Mouse (Mus musculus) limb, embryonic 15.5 days (tissue): ENCODE results near the gene Ly86. TPM values are rescaled to one million over a fixed set of nuclear protein-coding genes. Genes with fewer than 3 reads are reported as not detected.

Experiments
- ATAC-seq: fragments of 200-750 bp; cut with Nextera tagmentation; 2 replicates; pipeline ENCODE4 v1.8.0; 2017; ENCODE audit warnings: low read depth, moderate TSS enrichment; ENCODE audit not compliant: insufficient number of reproducible peaks, low FRiP score, low TSS enrichment
- H3K27ac ChIP-seq: fragments of 300-500 bp; sonication (generic); 2 replicates; pipeline ENCODE4 v1.5.1; 2015; ENCODE audit warnings: moderate library complexity, mild to moderate bottlenecking, inconsistent platforms
- H3K27me3 ChIP-seq: fragments of 300-500 bp; sonication (generic); 2 replicates; pipeline ENCODE4 v1.6.1; 2015; ENCODE audit warnings: inconsistent platforms
- H3K36me3 ChIP-seq: fragments of 300-500 bp; sonication (generic); 2 replicates; pipeline ENCODE4 v1.6.1; 2015; ENCODE audit warnings: inconsistent platforms
- H3K4me1 ChIP-seq: fragments of 300-500 bp; sonication (generic); 2 replicates; pipeline ENCODE4 v1.6.1; 2015; ENCODE audit warnings: inconsistent platforms
- H3K4me2 ChIP-seq: fragments of 300-500 bp; sonication (generic); 2 replicates; pipeline ENCODE4 v1.6.1; 2015; ENCODE audit warnings: mild to moderate bottlenecking, inconsistent platforms
- H3K4me3 ChIP-seq: fragments of 300-500 bp; sonication (generic); 2 replicates; pipeline ENCODE4 v1.5.1; 2015; ENCODE audit warnings: mild to moderate bottlenecking, inconsistent platforms
- H3K9ac ChIP-seq: fragments of 300-500 bp; sonication (generic); 2 replicates; pipeline ENCODE4 v1.6.1; 2015; ENCODE audit warnings: inconsistent platforms
- H3K9me3 ChIP-seq: fragments of 300-500 bp; sonication (generic); 2 replicates; pipeline ENCODE4 v1.6.1; 2016; ENCODE audit warnings: inconsistent platforms
- WGBS: fragments of 180-500 bp; shearing (Covaris S2); methylation state at CpG from one replicate; pipeline ENCODE4 v1.1.7; 2015; 5-methylcytosine and 5-hydroxymethylcytosine counted together
- polyA plus RNA-seq: library from polyadenylated mRNA; unstranded; fragments of >200 nt; fragmentation: Nextera tagmentation; extraction: Ambion mirVana; gene quantifications from 2 replicates; pipeline ENCODE4 v1.2.1, GENCODE M21; 2015

The Ly86 gene
- 15.3 and 17.8 TPM in 2 replicates for polyA plus RNA-seq

DNA sequence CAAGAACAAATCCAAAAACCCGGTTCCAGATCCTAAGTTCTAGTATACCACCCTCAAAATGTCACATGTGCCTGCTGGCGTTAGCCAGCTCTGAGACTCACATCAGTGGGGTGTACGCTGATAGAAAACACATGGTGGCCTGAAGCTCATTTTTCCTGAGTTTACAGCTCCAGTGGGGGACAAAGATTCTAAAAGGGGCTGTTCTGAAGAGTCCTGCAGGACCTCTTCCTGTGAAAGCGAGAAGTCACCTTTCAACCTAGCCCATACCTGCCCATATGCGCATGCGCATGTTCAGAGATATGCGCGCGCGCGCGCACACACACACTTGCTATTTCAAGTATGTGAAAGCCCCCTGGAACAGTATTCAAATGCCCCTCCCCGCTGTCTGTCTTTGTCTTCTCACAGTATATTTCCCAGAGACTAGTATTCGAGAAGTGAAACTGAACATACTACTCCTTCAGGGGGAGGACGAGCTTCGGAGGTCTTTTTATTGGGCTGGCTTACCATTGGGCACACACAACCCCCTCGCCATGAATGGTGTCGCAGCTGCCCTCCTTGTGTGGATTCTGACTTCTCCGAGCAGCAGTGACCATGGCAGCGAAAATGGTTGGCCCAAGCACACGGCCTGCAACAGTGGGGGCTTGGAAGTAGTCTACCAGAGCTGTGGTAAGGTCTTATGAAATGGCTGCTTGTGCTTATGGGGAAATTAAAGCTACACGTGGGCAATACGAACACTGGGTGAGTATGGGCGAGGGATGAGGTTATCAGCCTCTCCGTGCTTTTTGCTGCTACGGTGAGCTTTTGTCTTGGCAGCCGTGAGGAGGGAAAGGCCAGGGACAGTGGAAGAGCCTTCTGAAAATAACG lies at the start of gene Ly86:
Gene Ly86 (plus strand): TSS at position 300 of the 864 bp plus-strand sequence.
- H3K27ac ChIP-seq, result 0 out of 2 replicates have a peak within 1 kb of the TSS, but pooled peaks have one; percentile 2
- H3K4me1 ChIP-seq, result 0 out of 2 replicates have a peak, but pooled peaks cover 4% of the 10 kb centered on the region
- H3K4me2 ChIP-seq, result no peak within 1 kb of the TSS
- no peaks in the 10 kb centered on the region for H3K27me3 ChIP-seq
- H3K9me3 ChIP-seq, result no peaks in the 10 kb centered on the region
- H3K36me3 ChIP-seq, result no peaks in the 10 kb centered on the region
- WGBS, result 72% methylated on average over 28 of the region's 28 CpGs
- no peak within 1 kb of the TSS for H3K9ac ChIP-seq
- H3K4me3 ChIP-seq, result peak within 1 kb of the TSS; percentile 14
- ATAC-seq, result no peak

DNA sequence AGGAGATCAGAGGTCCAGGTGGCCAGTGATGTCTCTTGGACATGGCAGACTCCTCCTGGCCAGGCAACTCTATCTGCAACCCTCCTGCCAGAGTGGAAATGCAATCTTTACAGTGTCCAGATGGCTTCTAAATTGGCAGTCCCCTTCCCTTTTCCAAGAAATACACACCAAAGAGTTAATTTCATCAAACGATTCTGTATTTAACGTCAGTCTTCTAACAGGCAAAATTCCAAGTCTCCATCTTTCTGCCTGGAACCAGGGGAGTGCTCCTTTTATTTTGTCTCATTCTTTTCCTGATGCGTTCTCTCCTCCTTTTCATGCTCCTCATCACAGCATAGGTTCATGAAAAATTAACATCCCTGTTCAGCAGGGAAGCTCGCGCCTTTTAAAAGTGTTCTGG lies 47.1 kb upstream of the Ly86 start:
- Histone ChIP-seq H3K36me3 (no peaks in the 10 kb centered on the region), H3K9me3 (no peaks in the 10 kb centered on the region), H3K27me3 (no peaks in the 10 kb centered on the region), H3K27ac (no peak overlapping the region), H3K4me3 (no peak overlapping the region), H3K4me2 (no peak overlapping the region), H3K4me1 (no peaks in the 10 kb centered on the region), H3K9ac (no peak overlapping the region)
- ATAC-seq, result no peak
- 65% methylated on average over 5 of the region's 5 CpGs for WGBS

DNA sequence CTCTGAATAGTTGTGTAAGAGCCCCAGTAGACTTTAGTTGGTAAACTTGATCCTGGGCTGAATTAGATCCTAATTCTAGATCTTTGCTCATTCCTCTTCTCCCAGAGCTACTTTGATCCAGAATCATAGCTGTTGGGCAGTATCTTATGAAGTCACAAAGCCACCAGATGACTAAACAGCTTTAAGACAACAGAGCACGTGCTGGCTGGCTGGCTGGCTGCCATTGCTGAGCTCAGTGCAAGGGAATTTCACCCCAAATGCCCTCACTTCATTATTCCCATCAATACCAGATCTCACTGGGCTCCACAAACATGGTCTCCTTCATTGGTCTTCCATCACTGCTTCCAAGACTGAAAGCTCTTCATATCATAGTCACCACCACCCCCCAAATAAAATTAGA lies 46.2 kb upstream of the Ly86 start:
- no peak overlapping the region for H3K4me2 ChIP-seq
- no peak overlapping the region for H3K9ac ChIP-seq
- no peak overlapping the region for H3K4me3 ChIP-seq
- no peak overlapping the region for H3K27ac ChIP-seq
- no peaks in the 10 kb centered on the region for H3K4me1 ChIP-seq
- H3K27me3 ChIP-seq, result no peaks in the 10 kb centered on the region
- ATAC-seq, result no peak
- WGBS, result 16% methylated on average over 1 of the region's 1 CpGs
- H3K36me3 ChIP-seq, result no peaks in the 10 kb centered on the region
- H3K9me3 ChIP-seq, result no peaks in the 10 kb centered on the region

DNA sequence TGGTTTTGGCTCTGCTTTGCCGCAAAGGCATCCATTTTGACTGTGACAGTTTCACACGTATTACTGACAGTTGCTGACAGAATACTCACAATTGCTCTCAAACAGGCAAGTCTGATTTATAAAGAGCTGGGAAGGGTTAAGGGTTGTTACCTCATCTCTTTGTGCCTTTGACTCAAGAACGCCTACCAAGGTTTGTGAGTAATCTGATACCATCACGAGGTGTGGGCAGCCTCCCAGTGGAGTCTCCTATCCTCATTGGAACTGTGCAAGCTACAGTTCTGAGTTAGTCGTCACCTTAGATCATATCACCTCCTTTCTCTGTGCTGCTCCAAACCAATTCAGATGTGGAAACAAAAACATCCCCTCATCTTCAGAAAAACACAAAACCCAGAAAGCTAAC lies 42.1 kb upstream of the Ly86 start:
- no peak overlapping the region for H3K4me2 ChIP-seq
- no peak for ATAC-seq
- H3K27me3 ChIP-seq, result no peaks in the 10 kb centered on the region
- no peak overlapping the region for H3K4me3 ChIP-seq
- H3K27ac ChIP-seq, result no peak overlapping the region
- no peaks in the 10 kb centered on the region for H3K36me3 ChIP-seq
- no peaks in the 10 kb centered on the region for H3K4me1 ChIP-seq
- H3K9ac ChIP-seq, result no peak overlapping the region
- no peaks in the 10 kb centered on the region for H3K9me3 ChIP-seq
- 28% methylated on average over 5 of the region's 5 CpGs for WGBS

DNA sequence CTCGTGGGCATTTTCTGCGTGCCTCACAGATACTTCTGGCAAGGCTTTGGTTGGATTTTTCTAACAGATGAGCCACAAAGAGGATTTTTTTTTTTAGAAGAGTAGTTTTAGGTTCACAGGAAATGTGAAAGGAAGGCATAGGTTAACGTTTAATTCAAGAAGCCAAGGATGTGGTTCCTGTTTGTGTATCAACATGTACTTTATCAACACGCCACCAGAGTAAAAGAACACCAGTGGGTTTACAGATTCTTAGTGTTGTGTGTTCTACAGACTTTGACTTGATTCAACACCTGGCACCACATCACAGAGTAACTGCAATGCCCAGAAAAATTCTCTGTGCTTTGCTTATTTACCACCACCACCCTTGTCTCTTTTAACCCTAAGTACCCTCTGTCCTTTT lies 37.0 kb upstream of the Ly86 start:
- no peak overlapping the region for H3K4me2 ChIP-seq
- no peak overlapping the region for H3K9ac ChIP-seq
- H3K27ac ChIP-seq, result no peak overlapping the region
- peaks cover 15% of the 10 kb centered on the region for H3K4me1 ChIP-seq
- 77% methylated on average over 4 of the region's 4 CpGs for WGBS
- H3K4me3 ChIP-seq, result no peak overlapping the region
- ATAC-seq, result no peak
- H3K9me3 ChIP-seq, result no peaks in the 10 kb centered on the region
- no peaks in the 10 kb centered on the region for H3K36me3 ChIP-seq
- H3K27me3 ChIP-seq, result no peaks in the 10 kb centered on the region

DNA sequence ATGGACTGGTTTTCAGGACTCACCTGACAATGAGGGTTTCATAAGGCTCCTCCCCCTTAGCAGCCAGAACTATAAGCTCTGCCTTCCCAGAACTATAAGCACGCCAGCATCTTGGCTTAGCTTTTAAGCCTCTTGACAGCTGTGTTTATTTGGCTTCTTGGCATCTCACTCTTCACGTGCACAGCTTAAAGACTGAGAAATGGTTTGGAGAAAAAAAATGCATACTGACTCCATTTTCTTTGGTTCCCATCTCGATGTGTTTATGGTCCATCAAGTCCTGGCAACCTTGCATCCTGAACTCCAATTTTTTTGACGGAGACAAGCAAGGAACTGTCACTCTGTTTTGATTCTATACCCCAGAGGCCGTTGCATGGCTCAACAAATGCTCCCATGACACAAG lies 35.7 kb upstream of the Ly86 start:
- Histone ChIP-seq H3K27me3 (no peaks in the 10 kb centered on the region), H3K4me1 (peaks cover 17% of the 10 kb centered on the region), H3K4me2 (no peak overlapping the region), H3K27ac (no peak overlapping the region), H3K4me3 (no peak overlapping the region), H3K36me3 (no peaks in the 10 kb centered on the region), H3K9ac (no peak overlapping the region), H3K9me3 (no peaks in the 10 kb centered on the region)
- 54% methylated on average over 5 of the region's 5 CpGs for WGBS
- no peak for ATAC-seq

DNA sequence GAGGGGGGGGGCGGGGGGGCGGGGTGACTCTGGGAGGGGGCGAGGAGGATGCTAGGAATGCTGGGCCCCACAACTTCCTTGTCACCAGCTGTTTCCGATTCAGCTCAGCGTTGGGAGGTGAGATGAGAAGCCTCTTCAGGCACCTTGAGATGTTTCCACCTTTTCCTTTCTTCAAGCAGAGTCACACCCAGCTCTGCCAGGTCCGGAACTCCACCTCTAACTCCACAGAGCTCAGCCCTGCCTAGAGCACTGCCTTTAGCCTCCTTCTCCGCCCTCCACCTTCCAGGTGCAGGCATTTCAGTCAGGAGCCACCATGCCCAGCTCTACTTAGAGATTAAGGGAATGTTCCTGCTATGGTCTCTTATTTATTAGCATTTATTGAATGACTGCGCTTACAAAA lies 34.7 kb upstream of the Ly86 start:
- Histone ChIP-seq H3K4me1 (peaks cover 17% of the 10 kb centered on the region), H3K27me3 (no peaks in the 10 kb centered on the region), H3K27ac (no peak overlapping the region), H3K4me3 (no peak overlapping the region), H3K36me3 (no peaks in the 10 kb centered on the region), H3K4me2 (no peak overlapping the region), H3K9me3 (no peaks in the 10 kb centered on the region), H3K9ac (no peak overlapping the region)
- WGBS, result 31% methylated on average over 8 of the region's 8 CpGs
- no peak for ATAC-seq

DNA sequence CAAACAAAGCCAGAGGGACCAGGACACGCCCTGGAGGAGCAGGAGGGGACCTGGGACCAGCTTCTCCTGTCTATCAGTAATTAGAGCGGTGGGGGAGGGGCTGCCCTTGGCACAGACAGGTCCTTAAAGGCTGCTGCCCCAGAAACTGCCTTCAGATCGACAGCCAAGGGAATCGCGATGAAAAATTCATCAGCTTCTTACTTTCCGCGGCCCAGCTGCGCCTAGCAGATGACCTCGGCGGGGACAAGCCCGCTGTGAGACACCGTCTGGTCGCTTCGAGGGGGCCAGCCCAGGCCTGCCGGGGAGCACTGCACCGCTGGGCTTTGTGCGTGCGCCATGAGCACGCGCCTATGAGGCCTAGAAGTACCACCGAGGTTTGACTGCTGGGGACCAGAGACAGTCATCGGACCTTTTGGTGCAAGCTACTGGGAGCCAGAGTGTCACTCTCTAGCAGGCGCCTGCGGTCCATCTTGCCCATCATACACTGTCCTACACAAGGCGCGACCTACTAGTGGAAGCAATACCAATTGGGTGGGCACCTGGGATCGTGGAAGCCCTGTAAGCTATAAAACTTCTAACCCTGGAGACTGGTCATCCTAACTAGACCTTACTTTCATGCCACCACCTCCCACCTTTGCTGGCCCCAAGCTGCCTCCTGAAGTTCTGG lies 33.3 kb upstream of the Ly86 start:
- H3K9ac ChIP-seq, result no peak overlapping the region
- no peaks in the 10 kb centered on the region for H3K9me3 ChIP-seq
- H3K27ac ChIP-seq, result no peak overlapping the region
- peak overlapping the region; percentile 37 for H3K4me3 ChIP-seq
- no peak for ATAC-seq
- no peaks in the 10 kb centered on the region for H3K27me3 ChIP-seq
- H3K36me3 ChIP-seq, result no peaks in the 10 kb centered on the region
- peak overlapping the region; percentile 76 for H3K4me2 ChIP-seq
- peaks cover 17% of the 10 kb centered on the region for H3K4me1 ChIP-seq
- 29% methylated on average over 27 of the region's 27 CpGs for WGBS

DNA sequence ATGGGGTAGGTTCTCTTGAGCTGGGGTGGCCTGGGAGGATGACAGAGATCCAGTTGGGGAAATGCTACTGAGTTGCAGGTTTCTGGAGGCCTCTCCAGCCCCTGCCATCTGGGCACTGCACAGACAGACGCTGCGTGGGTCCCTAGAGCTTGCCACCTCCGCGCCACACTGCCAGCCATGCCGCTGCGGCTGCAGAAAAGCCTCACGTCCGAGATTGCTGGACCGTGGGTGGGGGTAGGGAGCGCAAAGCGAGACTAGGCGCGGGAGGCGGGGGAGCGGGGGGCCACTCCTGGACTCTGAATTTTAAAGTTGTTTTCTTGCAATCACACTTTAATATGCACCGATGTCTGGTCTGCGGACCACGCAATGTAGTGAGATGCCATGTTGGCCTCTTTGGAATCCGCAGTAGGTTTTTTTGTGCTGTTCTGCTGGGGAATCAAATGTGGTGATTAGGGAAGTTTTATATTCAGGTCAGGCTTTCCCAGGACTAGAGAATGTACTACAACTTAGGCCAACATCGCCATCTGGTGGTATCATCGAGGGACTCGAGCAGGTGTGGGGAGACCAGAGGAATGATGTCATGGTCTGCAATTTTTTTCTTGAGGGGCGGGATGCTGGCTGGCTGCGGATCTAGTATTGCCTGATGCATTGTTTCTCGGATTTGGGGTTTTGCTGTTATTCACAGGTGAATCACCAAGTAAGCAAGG lies 32.6 kb upstream of the Ly86 start:
- Histone ChIP-seq H3K27ac (no peak overlapping the region), H3K9me3 (no peaks in the 10 kb centered on the region), H3K4me3 (peak overlapping the region; percentile 37), H3K9ac (peak overlapping the region; percentile 17; the same call in 1 of the 2 replicates), H3K4me1 (peaks cover 17% of the 10 kb centered on the region), H3K27me3 (no peaks in the 10 kb centered on the region), H3K4me2 (peak overlapping the region; percentile 76), H3K36me3 (no peaks in the 10 kb centered on the region)
- under 1% methylated on average over 25 of the region's 25 CpGs for whole genome bisulfite sequencing
- ATAC-seq, result peak; percentile 86

DNA sequence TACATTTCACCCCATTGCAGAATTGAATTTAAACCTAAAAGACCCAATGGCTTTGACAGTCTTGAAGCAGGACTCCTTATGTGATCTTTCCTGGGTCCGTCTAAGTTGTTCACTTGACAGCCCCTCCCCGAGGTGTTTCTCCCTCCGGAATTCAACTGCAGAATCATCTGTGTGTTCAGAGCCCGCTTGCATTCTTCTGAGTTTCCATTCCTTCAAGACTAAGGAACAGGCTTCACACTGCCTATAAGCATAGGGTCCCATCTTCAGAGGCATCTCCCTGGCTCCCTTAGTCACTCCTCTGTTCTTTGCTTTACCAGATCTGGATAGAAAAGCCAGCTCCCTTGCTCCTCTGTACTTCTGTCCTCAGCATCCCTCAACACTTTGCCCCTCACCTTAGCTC lies 32.1 kb upstream of the Ly86 start:
- H3K9ac ChIP-seq, result no peak overlapping the region
- no peaks in the 10 kb centered on the region for H3K36me3 ChIP-seq
- 0 out of 2 replicates have a peak overlapping the region, but pooled peaks have one; percentile 76 for H3K4me2 ChIP-seq
- no peak for ATAC-seq
- H3K4me1 ChIP-seq, result peaks cover 17% of the 10 kb centered on the region
- H3K27me3 ChIP-seq, result no peaks in the 10 kb centered on the region
- H3K27ac ChIP-seq, result no peak overlapping the region
- no peaks in the 10 kb centered on the region for H3K9me3 ChIP-seq
- no peak overlapping the region; the same call in 1 of the 2 replicates for H3K4me3 ChIP-seq
- 18% methylated on average over 4 of the region's 4 CpGs for WGBS

DNA sequence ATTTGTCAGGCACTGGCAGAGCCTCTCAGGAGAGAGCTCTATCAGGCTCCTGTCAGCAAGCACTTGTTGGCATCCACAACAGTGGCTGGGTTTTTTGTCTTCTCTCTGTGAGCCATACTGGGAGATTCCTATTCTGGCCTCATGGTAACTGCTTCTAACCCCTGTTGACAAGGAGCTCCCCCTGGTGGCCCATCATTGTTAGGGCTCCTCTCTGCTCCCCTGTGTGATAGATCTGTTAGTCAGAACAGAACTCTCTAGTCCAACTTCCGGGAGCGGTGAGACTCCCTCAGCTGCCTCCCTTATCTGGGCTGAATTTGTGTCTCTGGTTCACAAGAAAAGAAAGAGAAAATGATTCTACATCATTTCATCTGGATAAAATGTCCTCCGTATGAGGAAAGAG lies 19.5 kb upstream of the Ly86 start:
- 97% methylated on average over 3 of the region's 3 CpGs for WGBS
- no peaks in the 10 kb centered on the region for H3K9me3 ChIP-seq
- no peak for ATAC-seq

DNA sequence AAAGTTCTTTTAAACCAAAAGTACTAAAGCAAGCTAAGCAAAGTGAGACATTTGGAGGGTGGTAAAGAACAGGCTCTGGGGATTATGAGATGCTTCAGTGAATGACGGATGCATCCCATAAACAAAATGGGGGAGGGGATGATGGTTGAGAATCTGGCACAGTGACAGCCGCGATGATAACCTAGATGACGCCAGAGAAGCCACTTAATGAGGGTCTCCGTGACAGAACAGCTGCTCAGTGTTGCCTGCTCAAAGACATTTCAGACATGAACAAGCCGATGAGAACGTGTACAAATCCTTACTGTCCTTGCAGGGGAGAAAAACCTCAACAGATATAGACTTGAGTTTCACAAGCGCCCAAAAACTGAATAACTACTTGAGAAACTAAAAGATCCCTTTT lies 15.3 kb upstream of the Ly86 start:
- H3K4me3 ChIP-seq, result no peak overlapping the region
- 69% methylated on average over 8 of the region's 8 CpGs for WGBS
- H3K9me3 ChIP-seq, result no peaks in the 10 kb centered on the region
- no peaks in the 10 kb centered on the region for H3K4me1 ChIP-seq
- H3K27ac ChIP-seq, result no peak overlapping the region
- no peak overlapping the region for H3K4me2 ChIP-seq
- H3K9ac ChIP-seq, result no peak overlapping the region
- H3K36me3 ChIP-seq, result no peaks in the 10 kb centered on the region
- H3K27me3 ChIP-seq, result no peaks in the 10 kb centered on the region
- ATAC-seq, result no peak

More for the DNA sequence above, 19.5 kb upstream of the Ly86 start:
- no peaks in the 10 kb centered on the region for H3K4me1 ChIP-seq
- no peaks in the 10 kb centered on the region for H3K27me3 ChIP-seq
- no peaks in the 10 kb centered on the region for H3K36me3 ChIP-seq
- no peak overlapping the region for H3K4me2 ChIP-seq
- H3K27ac ChIP-seq, result no peak overlapping the region
- H3K4me3 ChIP-seq, result no peak overlapping the region
- H3K9ac ChIP-seq, result no peak overlapping the region
